Mouse (Mus musculus) megakaryocyte, embryonic 14.5 days (primary cell): Measurements from ENCODE around the gene Doc2a. TPM values are rescaled to one million over a fixed set of nuclear protein-coding genes. Genes with fewer than 3 reads are reported as not detected.

ENCODE experiments used
- H3K27me3 ChIP-seq: replicated peaks from 2 replicates; pipeline ENCODE3; 2012; ENCODE audit warnings: inconsistent platforms
- H3K36me3 ChIP-seq: replicated peaks from 2 replicates; pipeline ENCODE3; 2012; ENCODE audit warnings: low read length, inconsistent platforms, mixed read lengths
- H3K4me1 ChIP-seq: 2 replicates; pipeline ENCODE4 v1.6.1; 2012; ENCODE audit warnings: inconsistent platforms
- H3K4me3 ChIP-seq: replicated peaks from 2 replicates; pipeline ENCODE3; 2012; ENCODE audit warnings: moderate library complexity, mild to moderate bottlenecking, inconsistent platforms
- H3K9me3 ChIP-seq: 2 replicates; pipeline ENCODE4 v1.6.1; 2012; ENCODE audit warnings: inconsistent platforms
- FLI1 ChIP-seq: IDR thresholded peaks from 2 replicates; pipeline ENCODE4 v1.6.1; 2012; ENCODE audit warnings: low read length, inconsistent platforms, mixed read lengths
- GATA1 ChIP-seq: IDR thresholded peaks from 3 replicates; pipeline ENCODE4 v1.6.1; 2012; ENCODE audit warnings: mixed read lengths, low read length, inconsistent platforms, borderline replicate concordance
- polyA plus RNA-seq: library from polyadenylated mRNA; stranded (reverse); fragments of >175 nt; gene quantifications from 2 replicates; pipeline ENCODE4 v1.2.3, GENCODE M21; 2012; ENCODE audit warnings: low replicate concordance; ENCODE audit not compliant: insufficient read depth

Doc2a gene
- polyA plus RNA-seq, 1 experiment, result 1.3 TPM

DNA sequence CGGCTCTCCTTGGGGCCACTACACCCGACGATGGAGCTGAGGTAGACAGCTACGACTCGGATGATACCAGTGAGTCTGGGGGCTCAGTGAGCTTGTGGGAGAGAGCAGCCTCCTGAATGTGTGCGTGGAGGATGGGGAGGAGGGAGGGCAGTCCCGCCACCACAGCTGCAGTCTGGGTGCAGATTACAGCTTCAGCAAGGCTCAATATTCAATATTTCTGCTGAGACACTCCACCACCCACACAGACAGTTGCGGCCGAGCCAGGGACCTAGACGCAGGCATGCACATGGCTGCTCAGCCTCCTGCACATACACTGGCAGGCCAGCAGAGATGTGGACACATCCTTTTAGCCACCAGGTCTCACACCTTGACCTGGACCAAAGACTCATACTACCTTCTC, 1.6 kb downstream of the Doc2a start:
- Histone ChIP-seq H3K4me3 (no peak overlapping the region), H3K27me3 (peaks cover 63% of the 10 kb centered on the region), H3K36me3 (peaks cover 31% of the 10 kb centered on the region), H3K4me1 (peaks cover 20% of the 10 kb centered on the region), H3K9me3 (peaks cover 7% of the 10 kb centered on the region)
- TF ChIP-seq GATA1 (no peak), FLI1 (no peak)

DNA sequence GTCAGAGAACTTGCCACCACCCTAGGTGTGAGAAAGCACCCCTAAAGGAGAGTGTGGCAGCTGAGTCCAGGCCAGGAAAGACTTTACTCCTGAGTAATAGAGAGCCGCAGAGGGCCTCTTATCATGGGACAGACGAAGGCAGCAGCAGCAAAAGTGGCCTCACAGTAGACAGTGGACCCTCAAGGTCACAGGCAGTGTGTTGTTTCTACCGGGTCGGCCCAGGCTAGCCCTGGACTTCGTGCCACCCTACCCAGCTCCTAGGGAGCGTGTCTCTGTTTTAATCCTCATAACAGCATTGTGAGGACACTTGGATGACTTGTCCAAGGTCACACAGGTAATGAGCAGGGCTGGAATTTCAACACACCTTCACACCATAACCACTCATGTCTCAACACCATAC, 2.9 kb downstream of the Doc2a start:
- Histone ChIP-seq H3K36me3 (peaks cover 45% of the 10 kb centered on the region), H3K9me3 (peaks cover 7% of the 10 kb centered on the region), H3K4me1 (peaks cover 20% of the 10 kb centered on the region), H3K4me3 (no peak overlapping the region), H3K27me3 (peaks cover 52% of the 10 kb centered on the region)
- no peak for TF ChIP-seq FLI1
- no peak for TF ChIP-seq GATA1

DNA sequence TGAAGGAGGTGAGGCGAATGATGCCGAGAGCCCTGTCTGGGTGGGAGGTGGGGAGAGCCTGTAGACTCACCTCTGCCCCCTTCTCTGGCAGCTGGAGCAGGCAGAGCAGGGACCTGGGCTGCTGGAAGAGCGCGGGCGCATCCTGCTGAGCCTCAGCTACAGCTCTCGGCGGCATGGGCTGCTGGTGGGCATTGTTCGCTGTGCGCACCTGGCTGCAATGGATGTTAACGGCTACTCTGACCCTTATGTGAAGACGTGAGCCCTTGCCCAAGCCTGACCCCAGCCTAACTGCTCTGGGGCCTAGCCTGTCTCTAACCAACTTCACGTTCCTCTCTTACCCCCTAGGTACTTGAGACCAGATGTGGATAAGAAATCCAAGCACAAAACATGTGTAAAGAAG, 4.0 kb downstream of the Doc2a start:
- H3K36me3 ChIP-seq, result peaks cover 55% of the 10 kb centered on the region
- peaks cover 43% of the 10 kb centered on the region for H3K27me3 ChIP-seq
- H3K9me3 ChIP-seq, result no peaks in the 10 kb centered on the region; the same call in 1 of the 2 replicates
- peaks cover 26% of the 10 kb centered on the region for H3K4me1 ChIP-seq
- TF ChIP-seq FLI1 (no peak), GATA1 (no peak)
- no peak overlapping the region for H3K4me3 ChIP-seq

DNA sequence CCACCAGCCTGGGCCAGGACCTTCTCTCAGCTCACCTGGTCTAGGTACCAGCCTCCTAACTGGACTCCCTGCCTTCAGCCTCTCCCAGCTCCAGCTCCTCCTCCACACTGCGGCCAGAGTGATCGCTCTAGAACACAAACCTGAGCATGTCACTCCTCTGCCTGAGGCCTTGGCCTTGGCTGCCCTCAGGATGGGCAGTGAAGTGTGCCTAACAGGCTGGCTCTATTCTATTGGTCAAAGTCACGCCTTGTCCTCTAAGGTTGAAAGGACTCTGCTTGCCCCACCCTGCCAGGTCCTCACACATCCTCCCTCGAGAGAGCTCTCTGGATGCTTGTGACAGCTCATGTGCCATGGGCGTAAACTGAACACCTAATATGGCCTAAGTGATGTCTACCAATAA, 6.2 kb downstream of the Doc2a start:
- peaks cover 23% of the 10 kb centered on the region for H3K4me1 ChIP-seq
- no peak overlapping the region for H3K4me3 ChIP-seq
- peaks cover 21% of the 10 kb centered on the region for H3K27me3 ChIP-seq
- TF ChIP-seq FLI1, result no peak
- no peak for TF ChIP-seq GATA1
- H3K36me3 ChIP-seq, result peaks cover 78% of the 10 kb centered on the region
- no peaks in the 10 kb centered on the region for H3K9me3 ChIP-seq

DNA sequence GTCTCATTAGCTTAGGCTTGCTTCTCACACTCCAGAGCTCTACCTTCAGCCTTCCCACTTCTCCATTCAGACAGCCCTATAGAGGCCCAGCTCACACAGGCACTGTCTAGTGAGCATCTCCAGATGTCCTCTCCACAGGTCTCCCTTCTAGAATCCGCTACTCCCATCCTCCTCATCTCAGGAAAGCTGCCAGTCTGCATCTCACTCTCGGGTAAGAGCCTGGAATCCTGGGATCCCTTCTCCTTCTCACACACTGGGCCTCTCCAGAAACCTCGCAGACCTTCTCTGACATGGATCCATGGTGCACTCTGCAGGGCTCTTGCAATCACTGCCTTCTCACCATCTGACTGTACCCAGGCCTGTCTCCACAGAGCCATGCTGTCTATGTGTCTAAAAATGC, 8.4 kb downstream of the Doc2a start:
- H3K27me3 ChIP-seq, result no peaks in the 10 kb centered on the region
- no peak overlapping the region for H3K4me3 ChIP-seq
- H3K4me1 ChIP-seq, result peaks cover 25% of the 10 kb centered on the region
- peaks cover 99% of the 10 kb centered on the region for H3K36me3 ChIP-seq
- no peaks in the 10 kb centered on the region for H3K9me3 ChIP-seq
- TF ChIP-seq GATA1, result no peak
- TF ChIP-seq FLI1, result no peak

DNA sequence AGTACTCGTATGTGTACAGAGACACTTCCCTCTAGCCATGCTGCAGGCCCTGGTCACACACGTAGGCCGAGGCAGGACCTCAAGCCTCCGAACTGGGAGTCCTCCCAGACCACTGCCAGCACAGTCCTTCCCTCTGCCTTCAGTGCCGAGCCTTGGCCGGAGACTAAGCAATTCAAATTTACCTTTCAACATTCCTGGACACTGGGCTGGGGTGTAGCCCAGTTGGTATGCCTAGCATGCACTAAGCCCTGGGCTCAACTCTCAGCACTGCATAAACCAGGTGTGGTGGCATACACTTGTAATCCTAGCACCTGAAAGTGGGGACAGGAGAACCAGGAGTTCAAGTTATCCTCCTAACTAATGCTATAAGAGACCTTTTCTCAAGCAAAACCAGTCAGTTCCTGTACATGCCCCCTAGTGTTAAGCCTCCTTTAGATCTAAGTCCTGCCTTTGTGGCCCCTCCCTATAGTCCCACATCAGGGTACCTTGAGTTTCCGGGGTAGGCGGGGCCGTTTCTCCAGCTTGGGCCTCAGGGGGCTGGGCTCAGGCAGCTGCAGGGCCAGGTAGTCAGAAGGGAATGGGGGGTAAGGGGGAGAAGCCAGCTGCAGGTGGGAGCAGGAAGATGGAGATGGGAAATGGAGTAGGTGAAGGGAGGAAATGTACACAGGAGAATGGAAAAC, 9.7 kb downstream of the Doc2a start:
- H3K4me3 ChIP-seq, result no peak overlapping the region
- no peak for TF ChIP-seq FLI1
- TF ChIP-seq GATA1, result no peak
- H3K27me3 ChIP-seq, result no peaks in the 10 kb centered on the region
- no peaks in the 10 kb centered on the region for H3K9me3 ChIP-seq
- peaks cover 89% of the 10 kb centered on the region for H3K36me3 ChIP-seq
- H3K4me1 ChIP-seq, result peaks cover 32% of the 10 kb centered on the region

DNA sequence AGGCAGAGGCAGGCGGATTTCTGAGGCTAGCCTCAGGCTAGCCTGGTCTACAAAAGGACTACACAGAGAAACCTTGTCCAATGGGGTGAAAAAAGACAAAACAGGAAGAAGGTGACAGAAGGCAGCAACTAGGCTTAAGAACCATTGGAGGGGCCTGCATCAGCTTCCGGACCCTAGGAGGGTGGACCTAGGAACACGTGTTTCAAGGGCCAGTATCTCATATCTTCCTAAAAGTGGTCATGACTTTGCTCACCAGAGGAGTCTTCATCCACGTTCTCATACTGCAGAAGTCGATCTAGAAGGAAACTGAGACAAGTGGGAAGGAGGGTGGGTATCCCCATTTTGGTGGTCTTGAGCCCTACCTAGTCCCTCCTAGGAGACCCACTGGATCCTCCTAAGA, 13.8 kb downstream of the Doc2a start:
- TF ChIP-seq GATA1 (no peak), FLI1 (no peak)
- Histone ChIP-seq H3K9me3 (peaks cover 3% of the 10 kb centered on the region; the same call in 1 of the 2 replicates), H3K27me3 (no peaks in the 10 kb centered on the region), H3K4me1 (peaks cover 51% of the 10 kb centered on the region), H3K36me3 (peaks cover 78% of the 10 kb centered on the region), H3K4me3 (peak overlapping the region; percentile 95)

DNA sequence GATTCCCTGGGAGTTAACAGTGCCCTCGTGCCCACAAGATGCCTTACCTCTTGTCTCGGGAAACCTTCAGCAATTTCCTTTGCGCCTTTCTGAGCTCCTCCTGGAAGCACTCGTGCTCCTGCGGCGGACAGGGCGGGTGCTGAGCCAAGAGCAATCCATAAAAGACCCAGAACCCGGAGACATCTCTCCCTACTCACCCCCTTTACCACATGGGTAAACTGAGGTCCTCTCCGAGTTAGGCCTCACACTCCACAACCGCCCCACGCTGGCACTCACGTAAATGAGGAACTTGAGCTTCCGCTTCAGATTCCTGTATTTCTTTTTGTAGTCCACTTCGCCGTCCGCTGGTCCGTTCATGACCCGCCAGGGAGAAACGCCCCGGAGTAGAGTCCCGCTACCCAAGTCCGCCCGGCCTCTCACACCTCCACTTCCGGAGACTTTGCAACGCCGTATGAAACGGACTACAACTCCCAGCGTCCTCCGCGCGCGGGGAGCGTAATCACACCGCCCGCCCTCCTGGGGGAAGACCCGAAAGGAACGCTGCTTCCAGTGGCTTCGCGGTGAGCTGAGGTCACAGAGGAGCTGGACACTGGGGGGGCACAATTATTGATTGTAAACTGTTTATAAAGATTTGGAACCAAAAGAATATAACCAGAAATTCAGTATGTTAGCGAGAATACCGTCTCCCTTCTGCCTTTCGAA, 14.4 kb downstream of the Doc2a start, which contains the start of gene Hirip3:
Gene Hirip3, plus strand, starts transcription at position 544 of the 702 bp plus-strand sequence.
- peaks cover 78% of the 10 kb centered on the region for H3K36me3 ChIP-seq
- H3K4me1 ChIP-seq, result peaks cover 54% of the 10 kb centered on the region
- no peak for TF ChIP-seq FLI1
- TF ChIP-seq GATA1, result no peak
- H3K27me3 ChIP-seq, result no peaks in the 10 kb centered on the region
- peaks cover 3% of the 10 kb centered on the region; the same call in 1 of the 2 replicates for H3K9me3 ChIP-seq
- H3K4me3 ChIP-seq, result peak within 1 kb of the TSS; percentile 95

DNA sequence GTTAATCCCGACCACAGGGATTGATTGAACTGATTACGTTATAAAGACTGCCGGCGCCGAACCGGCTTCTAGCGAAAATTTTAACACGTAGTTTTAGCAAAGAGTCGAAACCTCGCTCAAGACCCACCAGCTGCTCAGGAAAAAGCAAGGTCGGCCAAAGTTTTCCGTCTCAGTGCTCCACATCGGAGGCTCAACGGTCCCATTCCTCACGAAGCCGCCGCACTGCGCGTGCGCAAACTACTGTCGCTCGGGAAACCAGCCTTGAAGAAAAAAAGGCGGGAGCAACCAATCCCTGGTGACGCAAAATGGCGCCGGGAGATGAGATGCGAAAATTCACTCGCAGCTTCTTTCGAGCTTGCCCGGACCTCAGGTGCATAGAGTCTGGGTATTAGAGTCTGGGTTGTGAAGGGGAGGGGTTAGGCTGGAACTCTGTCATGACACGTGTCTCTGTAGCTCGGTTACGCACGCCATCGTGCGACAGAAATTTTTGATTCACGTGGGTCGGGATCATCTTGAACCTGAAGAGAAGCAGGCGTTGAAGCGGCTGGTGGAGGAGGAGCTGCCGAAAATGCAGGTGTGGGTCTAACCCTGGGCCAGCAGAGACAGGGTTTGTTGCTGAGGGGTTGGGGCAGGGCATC, 15.1 kb downstream of the Doc2a start, which contains the start of gene Ino80e:
Gene Ino80e, minus strand, starts transcription at position 231 of the 638 bp plus-strand sequence.
- H3K4me1 ChIP-seq, result peaks cover 51% of the 10 kb centered on the region
- H3K4me3 ChIP-seq, result peak within 1 kb of the TSS; percentile 95
- H3K27me3 ChIP-seq, result no peaks in the 10 kb centered on the region
- TF ChIP-seq FLI1 (no peak; the same call in 1 of the 2 replicates), GATA1 (no peak)
- peaks cover 3% of the 10 kb centered on the region; the same call in 1 of the 2 replicates for H3K9me3 ChIP-seq
- peaks cover 78% of the 10 kb centered on the region for H3K36me3 ChIP-seq
